9 mouse cellular contexts compared by ENCODE assay signal in genomic region chr2:167933397-167933796, GRCm38 (mm10). TPM values are rescaled to one million over a fixed set of nuclear protein-coding genes. Genes with fewer than 3 reads are reported as not detected.
DNase-seq lines count a peak whose midpoint lies in the region; ATAC-seq and TF ChIP-seq lines count a peak whose summit lies in the region.
"Had no signal": no experiment of that assay in that cellular context is flagged by ENCODE, and none has a peak within 500 bp of the region (broad histone marks: within the 10 kb centered on the region; RNA-seq: fewer than 3 reads in every experiment).

No protein-coding gene starts in this region.

- H3K4me3 ChIP-seq in neural tube, embryonic 11.5 days (ENCODE audit: low read depth, low read length) = peak overlapping the region; percentile 96
- peak overlapping the region; percentile 93 for H3K4me3 ChIP-seq in forebrain, embryonic 12.5 days (replicated peaks)
- H3K4me3 ChIP-seq in limb, embryonic 14.5 days (replicated peaks; ENCODE audit: low read length) = peak overlapping the region; percentile 90
- peak overlapping the region; percentile 88 for H3K4me3 ChIP-seq in stomach, postnatal 0 days (ENCODE audit: low read depth, low read length)

- no peaks in the 10 kb centered on the region for H3K9me3 ChIP-seq in neural tube, embryonic 11.5 days (ENCODE audit: control insufficient read depth, low read length)
- H3K9me3 ChIP-seq in forebrain, embryonic 12.5 days = no peaks in the 10 kb centered on the region
- H3K9me3 ChIP-seq in limb, embryonic 14.5 days (ENCODE audit: control insufficient read depth, low read length) = no peaks in the 10 kb centered on the region
- H3K9me3 ChIP-seq in stomach, postnatal 0 days (ENCODE audit: control insufficient read depth, low read length) = no peaks in the 10 kb centered on the region

- H3K36me3 ChIP-seq in neural tube, embryonic 11.5 days (ENCODE audit: control insufficient read depth, insufficient read depth, low read length) = no peaks in the 10 kb centered on the region
- H3K36me3 ChIP-seq in forebrain, embryonic 12.5 days (replicated peaks) = no peaks in the 10 kb centered on the region
- no peaks in the 10 kb centered on the region for H3K36me3 ChIP-seq in limb, embryonic 14.5 days (ENCODE audit: control insufficient read depth, insufficient read depth, low read length)
- no peaks in the 10 kb centered on the region for H3K36me3 ChIP-seq in stomach, postnatal 0 days (ENCODE audit: control insufficient read depth, insufficient read depth, low read length)

- H3K27me3 ChIP-seq in neural tube, embryonic 11.5 days (ENCODE audit: control insufficient read depth, insufficient read depth, low read length) = no peaks in the 10 kb centered on the region
- no peaks in the 10 kb centered on the region for H3K27me3 ChIP-seq in forebrain, embryonic 12.5 days
- H3K27me3 ChIP-seq in limb, embryonic 14.5 days (ENCODE audit: control insufficient read depth, insufficient read depth, low read length) = no peaks in the 10 kb centered on the region
- no peaks in the 10 kb centered on the region for H3K27me3 ChIP-seq in stomach, postnatal 0 days (ENCODE audit: control insufficient read depth, insufficient read depth, low read length)

- TF ChIP-seq CTCF in stomach, postnatal 0 days (IDR thresholded peaks at IDR 0.05; ENCODE audit: low read depth) = no peak

- no peak for TF ChIP-seq EP300 in stomach, postnatal 0 days (optimal IDR thresholded peaks at IDR 0.05)

- peaks cover 9% of the 10 kb centered on the region for H3K4me1 ChIP-seq in neural tube, embryonic 11.5 days (ENCODE audit: control insufficient read depth, insufficient read depth, low read length)
- H3K4me1 ChIP-seq in forebrain, embryonic 12.5 days = peaks cover 43% of the 10 kb centered on the region
- H3K4me1 ChIP-seq in limb, embryonic 14.5 days (ENCODE audit: control insufficient read depth, insufficient read depth, low read length) = peaks cover 17% of the 10 kb centered on the region
- H3K4me1 ChIP-seq in stomach, postnatal 0 days (replicated peaks; ENCODE audit: control insufficient read depth, insufficient read depth) = no peaks in the 10 kb centered on the region

- no peak for DNase-seq in neural tube, embryonic 11.5 days (ENCODE audit: low spot score)
- no peak for DNase-seq in neural tube, embryonic 10.5 days (ENCODE audit: extremely low spot score, low spot score)
- DNase-seq in limb, embryonic 14.5 days (ENCODE audit: low spot score) = no peak
- no peak for DNase-seq in stomach, postnatal 0 days (ENCODE audit: low spot score)
- DNase-seq in kidney, adult 11 months = no peak
- no peak for DNase-seq in left cerebral cortex, postnatal 36 days (ENCODE audit: low spot score in 2 of 2)
- DNase-seq: layer of hippocampus, postnatal 36 days; thymus, adult 18-20 months had no signal

- H3K27ac ChIP-seq in neural tube, embryonic 11.5 days (ENCODE audit: low read depth, low read length) = no peak overlapping the region
- no peak overlapping the region for H3K27ac ChIP-seq in forebrain, embryonic 12.5 days
- H3K27ac ChIP-seq in limb, embryonic 14.5 days (replicated peaks; ENCODE audit: low read depth, low read length) = no peak overlapping the region; the same call in 1 of the 2 replicates
- no peak overlapping the region for H3K27ac ChIP-seq in stomach, postnatal 0 days (replicated peaks)

- no peak for ATAC-seq in neural tube, embryonic 11.5 days (ENCODE audit: insufficient read depth, low FRiP score, low TSS enrichment)
- no peak for ATAC-seq in forebrain, embryonic 12.5 days (ENCODE audit: low FRiP score)
- no peak for ATAC-seq in limb, embryonic 14.5 days (ENCODE audit: low FRiP score, low read depth)
- ATAC-seq in stomach, postnatal 0 days (ENCODE audit: low FRiP score, low TSS enrichment) = no peak

- no peak for TF ChIP-seq POLR2A in limb, embryonic 14.5 days (IDR thresholded peaks at IDR 0.05; ENCODE audit: borderline replicate concordance, extremely low read depth, insufficient read depth, insufficient read length)

- intact Hi-C loops in left cerebral cortex, postnatal 36 days (cut with DNase I) = no loop called here

- peak overlapping the region; percentile 90 for H3K9ac ChIP-seq in neural tube, embryonic 11.5 days (ENCODE audit: low read length)
- H3K9ac ChIP-seq in forebrain, embryonic 12.5 days = peak overlapping the region; percentile 94
- H3K9ac ChIP-seq in limb, embryonic 14.5 days (ENCODE audit: low read depth, low read length, severe bottlenecking) = peak overlapping the region; percentile 85
- H3K9ac ChIP-seq in stomach, postnatal 0 days (ENCODE audit: low read length) = peak overlapping the region; percentile 94

- 66% methylated on average over 7 of the region's 7 CpGs for WGBS in neural tube, embryonic 11.5 days
- 18% methylated on average over 7 of the region's 7 CpGs for WGBS in forebrain, embryonic 12.5 days
- 44% methylated on average over 7 of the region's 7 CpGs for WGBS in limb, embryonic 14.5 days
- 23% methylated on average over 7 of the region's 7 CpGs for WGBS in stomach, postnatal 0 days

- H3K4me2 ChIP-seq in neural tube, embryonic 11.5 days (ENCODE audit: low read depth) = peak overlapping the region; percentile 49
- peak overlapping the region; percentile 83 for H3K4me2 ChIP-seq in forebrain, embryonic 12.5 days
- peak overlapping the region; percentile 91 for H3K4me2 ChIP-seq in limb, embryonic 14.5 days (replicated peaks; ENCODE audit: low read depth, low read length, severe bottlenecking)
- H3K4me2 ChIP-seq in stomach, postnatal 0 days (replicated peaks; ENCODE audit: low read depth) = peak overlapping the region; percentile 95

RNA-seq across cellular contexts. Expression of gene Ptpn1, which starts 1.5 kb away (rescaled TPM):
- 84.3 and 98.9 TPM in 2 replicates for polyA plus RNA-seq in neural tube, embryonic 11.5 days (2014; fragmentation: Nextera tagmentation; extraction: Ambion mirVana)
- polyA plus RNA-seq in forebrain, embryonic 12.5 days (2016; fragmentation: Nextera tagmentation; extraction: Ambion mirVana) = 94.1 and 104 TPM in 2 replicates
- polyA plus RNA-seq in limb, embryonic 14.5 days (2012; rRNA removed) = 27.3 and 31.1 TPM in 2 replicates
- polyA plus RNA-seq in limb, embryonic 14.5 days (2014; fragmentation: Nextera tagmentation; extraction: Ambion mirVana) = 41.5 and 49.0 TPM in 2 replicates
- 51.1 and 51.3 TPM in 2 replicates for polyA plus RNA-seq in stomach, postnatal 0 days (2015; fragmentation: Nextera tagmentation; extraction: Ambion mirVana)
- total RNA-seq in left cerebral cortex, postnatal 36 days (2021) = 10 to 100 TPM; 50.7 to 55.3 TPM
